Mouse (Mus musculus) ES-Bruce4 (cell line): ENCODE measurements at regions not wholly inside any gene's neighbourhood (a gene's known extent, or its start where the extent isn't known, plus 50 kb on each side); places are given as distances from the start of the nearest gene placed in this dataset.

Source experiments
- CTCF ChIP-seq: IDR thresholded peaks from one replicate; pipeline ENCODE4 v1.8.1; 2011; ENCODE audit warnings: low read depth, low read length
- EP300 ChIP-seq: IDR thresholded peaks from 2 replicates; pipeline ENCODE4 v1.6.1; 2011; ENCODE audit warnings: low read depth, low read length; ENCODE audit not compliant: insufficient read depth
- POLR2A ChIP-seq: IDR thresholded peaks from one replicate; pipeline ENCODE4 v1.8.1; 2011; ENCODE audit warnings: low read length; ENCODE audit not compliant: insufficient read depth

GRCm38 (mm10) chrX:42401091-42401490 lies 88.4 kb upstream of the Tex13c2 start:
- TF ChIP-seq CTCF (no peak), EP300 (no peak), POLR2A (no peak)
